Mouse (Mus musculus) layer of hippocampus, postnatal 25 days (tissue): Measurements from ENCODE around the gene Cilp. TPM values are rescaled to one million over a fixed set of nuclear protein-coding genes. Genes with fewer than 3 reads are reported as not detected.

Source experiments
- DNase-seq, 2 experiments: peaks; one replicate each; pipeline ENCODE4 v3.0.0; 2022; ENCODE audit warnings: mixed read lengths in 2 of 2, low spot score in 1 of 2; ENCODE audit errors: extremely low spot score in 1 of 2
- total RNA-seq, 2 experiments: library from RNA; stranded (reverse); gene quantifications; 2 replicates each; pipeline ENCODE4 v1.2.3; 2021

Cilp gene
- total RNA-seq, 2 experiments from 2014 or later = not detected

GRCm38 (mm10) chr9:65293119-65293518 is 28.1 kb downstream of the Cilp start:
- DNase-seq = no peak

- DNase-seq = no peak
These were observed 28.6 kb downstream of the Cilp start for GRCm38 (mm10) chr9:65293580-65293972.

GRCm38 (mm10) chr9:65293973-65294715 is 29.2 kb downstream of the Cilp start, which contains the start of gene Clpx:
Clpx (plus strand) TSS chr9:65294260.
- DNase-seq = peak; percentile 90 to 95

GRCm38 (mm10) chr9:65294716-65295378 is 29.9 kb downstream of the Cilp start:
- peak in 1 of 2 experiments; percentile 14 for DNase-seq

- DNase-seq = no peak
These were observed 32.1 kb downstream of the Cilp start for GRCm38 (mm10) chr9:65297056-65297455.

- DNase-seq = no peak
These were observed 33.8 kb downstream of the Cilp start for GRCm38 (mm10) chr9:65298761-65299160.

- no peak for DNase-seq
These were observed 34.7 kb downstream of the Cilp start for GRCm38 (mm10) chr9:65299650-65300049.

- DNase-seq = no peak
These were observed 37.5 kb downstream of the Cilp start for GRCm38 (mm10) chr9:65302327-65302983.

- DNase-seq = no peak
These were observed 38.6 kb downstream of the Cilp start for GRCm38 (mm10) chr9:65303586-65303985.

GRCm38 (mm10) chr9:65304300-65304699 is 39.3 kb downstream of the Cilp start:
- DNase-seq = no peak

GRCm38 (mm10) chr9:65306672-65307071 is 41.7 kb downstream of the Cilp start:
- DNase-seq = no peak

- no peak for DNase-seq
These were observed 43.0 kb downstream of the Cilp start for GRCm38 (mm10) chr9:65308011-65308410.

- no peak for DNase-seq
These were observed 47.8 kb downstream of the Cilp start for GRCm38 (mm10) chr9:65312669-65313357.

- DNase-seq = no peak
These were observed 48.9 kb downstream of the Cilp start for GRCm38 (mm10) chr9:65313846-65314245.

- no peak for DNase-seq
These were observed 57.4 kb downstream of the Cilp start for GRCm38 (mm10) chr9:65322255-65322900.

- no peak for DNase-seq
These were observed 61.0 kb downstream of the Cilp start for GRCm38 (mm10) chr9:65325971-65326370.

- no peak for DNase-seq
These were observed 62.4 kb downstream of the Cilp start for GRCm38 (mm10) chr9:65327371-65327770.
